Mouse (Mus musculus) CD4-positive, CD25-positive, alpha-beta regulatory T cell, adult 4 months (primary cell): ENCODE results near the gene Prkd2. TPM values are rescaled to one million over a fixed set of nuclear protein-coding genes. Genes with fewer than 3 reads are reported as not detected.
A peak's percentile ranks its signal among the peaks of the same experiment; 100 is the strongest.

Source experiments
- ATAC-seq: one replicate; pipeline ENCODE4 v1.8.0; 2017
- polyA plus RNA-seq, 2 experiments: library from polyadenylated mRNA; unstranded; fragments of 100-300 nt; shearing (Covaris generic); gene quantifications; one replicate each; pipeline ENCODE4 v1.2.1; 2017

The Prkd2 gene
- polyA plus RNA-seq, 2 experiments from 2014 or later, result 57.3 to 60.0 TPM

DNA sequence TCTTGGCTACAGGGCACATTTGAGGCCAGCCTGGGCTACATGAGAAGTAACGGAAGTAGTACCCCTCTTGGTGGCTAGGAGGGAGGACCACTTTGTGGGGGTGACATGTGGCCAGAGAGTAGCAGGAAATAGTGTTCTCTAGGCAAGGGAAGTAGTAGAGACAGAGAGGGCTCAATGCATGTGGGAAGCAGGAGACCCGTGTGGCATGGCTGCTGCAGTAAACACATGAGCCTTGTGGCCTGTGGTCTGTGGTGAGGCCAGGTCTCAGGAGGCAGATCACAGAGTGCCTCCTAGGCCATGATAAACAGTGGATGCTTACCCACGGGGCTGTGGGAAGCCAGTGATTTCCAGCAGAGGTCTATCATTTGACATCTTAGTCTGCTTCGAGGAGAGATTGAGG is 15.4 kb upstream of the Prkd2 start:
- no peak for ATAC-seq

- no peak for ATAC-seq
These were observed 12.3 kb upstream of the Prkd2 start for GRCm38 (mm10) chr7:16830449-16830848.

DNA sequence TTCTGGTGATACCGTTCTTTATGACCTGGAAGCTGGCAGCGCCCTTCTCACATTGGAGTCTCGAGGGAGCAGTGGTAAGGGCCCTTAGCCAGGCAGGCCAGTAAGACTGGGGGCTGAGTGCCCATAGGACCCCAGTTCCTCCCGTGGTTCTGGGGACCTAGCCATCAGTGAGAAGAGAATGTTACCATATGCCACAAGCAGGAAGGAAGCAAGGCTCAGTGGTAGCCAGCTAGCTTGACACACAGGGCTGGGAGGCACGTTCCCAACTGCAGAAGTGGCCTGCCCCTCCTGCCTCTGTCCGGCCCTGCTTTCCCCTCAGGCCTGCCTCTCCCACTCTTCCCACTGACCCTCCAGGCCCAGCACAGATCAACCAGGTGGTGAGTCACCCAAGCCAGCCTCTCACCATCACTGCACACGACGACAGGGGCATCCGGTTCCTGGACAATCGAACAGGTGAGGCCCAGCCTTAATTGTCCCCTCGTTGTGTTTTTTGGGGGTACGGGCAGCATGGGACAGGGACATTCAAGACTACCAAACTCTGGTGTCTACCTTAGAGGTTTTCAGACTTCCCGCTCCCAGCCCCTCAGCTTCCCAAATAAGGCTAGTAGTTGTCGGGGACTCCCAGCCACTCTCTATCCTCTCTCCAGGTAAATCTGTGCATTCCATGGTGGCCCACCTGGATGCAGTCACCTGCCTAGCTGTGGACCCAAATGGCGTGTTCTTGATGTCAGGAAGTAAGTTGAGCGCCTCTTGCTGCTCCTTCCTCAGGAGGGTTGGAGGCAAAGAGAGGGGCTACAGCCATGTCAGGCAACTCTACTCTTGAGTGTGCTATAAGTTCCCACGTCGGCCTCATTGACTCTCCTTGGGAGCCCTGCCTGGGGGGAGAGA is 4.5 kb upstream of the Prkd2 start:
- ATAC-seq, result no peak

DNA sequence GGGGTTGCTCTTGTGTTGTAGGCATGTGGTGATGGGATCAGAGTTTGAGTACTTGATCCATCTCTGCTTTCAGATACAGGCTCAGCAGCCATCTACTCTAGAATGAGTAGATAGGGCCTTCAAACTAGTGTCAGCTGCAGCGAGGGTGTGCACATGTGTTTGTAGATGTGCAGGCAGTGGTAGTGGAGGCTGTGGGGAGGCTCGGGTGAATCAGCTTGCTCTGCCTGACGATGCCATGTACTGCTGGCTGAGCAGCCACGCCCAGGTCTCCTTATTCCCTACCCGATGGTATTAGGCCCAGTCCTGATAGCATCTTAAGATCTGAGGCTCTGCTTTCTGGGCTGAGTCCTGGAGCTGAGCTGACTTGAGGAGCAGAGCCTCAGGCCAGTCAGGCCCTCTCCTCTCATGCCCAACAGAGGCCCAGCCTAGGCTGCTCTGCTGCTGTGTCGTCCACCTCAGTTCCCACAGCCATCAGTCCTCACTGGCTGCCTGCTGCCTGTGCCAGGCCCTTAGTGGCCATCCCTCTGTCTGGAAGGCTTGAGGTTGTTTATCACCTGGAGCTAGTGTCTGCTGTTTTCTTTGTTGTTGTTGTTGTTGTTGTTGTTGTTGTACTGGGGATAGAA is 3.8 kb upstream of the Prkd2 start:
- ATAC-seq, result no peak

DNA sequence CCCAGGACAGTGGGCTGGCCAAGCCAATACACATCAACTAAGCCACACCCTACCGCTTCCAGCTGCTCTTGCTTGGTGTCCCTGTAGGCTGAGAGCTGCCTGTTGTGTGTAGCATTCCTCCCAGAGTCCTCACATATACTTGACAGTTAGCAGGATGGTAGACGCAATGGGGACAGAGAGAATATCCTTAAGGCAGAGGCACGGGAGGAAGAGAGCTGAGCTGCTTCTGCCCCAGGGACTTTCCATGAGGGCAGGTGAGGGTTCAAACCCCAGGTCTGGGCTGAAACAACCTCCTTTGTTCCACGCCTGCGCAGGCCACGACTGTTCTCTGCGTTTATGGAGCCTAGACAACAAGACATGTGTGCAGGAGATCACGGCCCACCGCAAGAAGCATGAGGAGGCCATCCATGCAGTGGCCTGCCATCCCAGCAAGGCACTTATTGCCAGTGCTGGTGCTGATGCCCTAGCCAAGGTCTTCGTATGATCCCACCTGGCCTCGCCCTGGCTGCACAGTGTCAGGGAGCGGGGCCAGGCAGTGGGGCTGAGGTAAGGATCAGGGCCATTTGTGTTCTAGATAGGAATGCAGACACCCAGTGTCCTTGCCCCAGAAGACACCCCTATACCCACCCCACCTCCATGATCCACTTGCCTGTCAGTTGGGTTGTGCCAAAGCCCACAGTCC is 3.1 kb upstream of the Prkd2 start:
- no peak for ATAC-seq

GRCm38 (mm10) chr7:16840109-16840491 is 2.6 kb upstream of the Prkd2 start:
- no peak for ATAC-seq

DNA sequence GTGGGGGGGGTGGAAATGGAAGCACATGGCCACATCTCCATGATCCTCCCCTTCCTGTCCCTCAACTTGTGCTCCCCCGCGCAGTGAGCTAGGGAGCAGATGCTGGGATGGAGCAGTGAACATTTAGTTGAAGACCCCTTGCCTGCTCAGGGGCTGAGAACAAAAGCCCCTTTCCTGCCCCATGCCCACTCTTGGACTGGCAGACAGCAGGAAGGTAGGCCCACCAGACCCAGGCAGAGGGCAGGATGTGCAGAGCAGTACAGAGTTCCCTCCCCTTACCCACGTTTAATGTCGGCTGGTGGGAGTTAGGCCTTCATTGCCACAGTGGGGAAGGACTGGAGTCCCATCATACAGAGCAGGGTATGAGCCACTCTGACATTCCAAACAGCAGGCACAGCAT is 1.6 kb upstream of the Prkd2 start:
- ATAC-seq, result no peak

GRCm38 (mm10) chr7:16841561-16842560 is 841 bp upstream of the Prkd2 start:
- ATAC-seq, result peak; percentile 67

GRCm38 (mm10) chr7:16843441-16844171 is 904 bp downstream of the Prkd2 start:
- ATAC-seq, result peak; percentile 4

DNA sequence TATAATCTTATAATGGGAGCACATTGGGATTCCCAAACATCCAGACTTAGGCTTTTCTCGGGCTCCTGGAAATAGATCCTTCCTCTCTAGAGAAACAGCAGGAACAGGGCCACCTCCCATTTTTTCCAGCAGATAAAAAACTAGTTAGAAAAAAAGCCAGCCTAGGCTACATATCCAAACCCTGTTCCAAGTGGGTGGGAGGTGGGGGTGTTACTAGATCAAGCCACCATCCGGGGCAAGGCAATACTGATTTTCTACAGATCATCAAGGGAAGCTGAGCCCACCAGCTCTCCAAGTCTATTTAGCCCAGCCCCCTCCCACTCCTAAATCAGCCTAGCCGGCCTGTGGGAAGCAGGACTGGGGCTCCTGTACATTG is 2.0 kb downstream of the Prkd2 start:
- no peak for ATAC-seq

- peak; percentile 48 for ATAC-seq
These were observed 2.5 kb downstream of the Prkd2 start for GRCm38 (mm10) chr7:16845072-16845819.

DNA sequence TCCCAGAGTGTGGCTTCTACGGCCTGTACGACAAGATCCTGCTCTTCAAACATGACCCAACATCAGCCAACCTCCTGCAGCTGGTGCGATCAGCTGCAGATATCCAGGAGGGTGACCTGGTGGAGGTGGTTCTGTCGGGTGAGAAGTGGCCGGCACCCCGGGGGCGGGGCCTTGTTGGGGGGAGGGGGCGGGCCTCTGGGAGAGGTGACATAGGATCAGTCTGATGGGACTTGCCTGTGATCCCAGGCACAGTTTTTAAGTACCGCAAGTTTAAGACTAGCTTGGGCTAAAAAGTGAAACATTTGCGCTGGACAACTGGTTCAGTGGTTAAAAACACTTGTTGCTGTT is 3.1 kb downstream of the Prkd2 start:
- no peak for ATAC-seq

GRCm38 (mm10) chr7:16846775-16847174 is 4.1 kb downstream of the Prkd2 start:
- ATAC-seq, result no peak

DNA sequence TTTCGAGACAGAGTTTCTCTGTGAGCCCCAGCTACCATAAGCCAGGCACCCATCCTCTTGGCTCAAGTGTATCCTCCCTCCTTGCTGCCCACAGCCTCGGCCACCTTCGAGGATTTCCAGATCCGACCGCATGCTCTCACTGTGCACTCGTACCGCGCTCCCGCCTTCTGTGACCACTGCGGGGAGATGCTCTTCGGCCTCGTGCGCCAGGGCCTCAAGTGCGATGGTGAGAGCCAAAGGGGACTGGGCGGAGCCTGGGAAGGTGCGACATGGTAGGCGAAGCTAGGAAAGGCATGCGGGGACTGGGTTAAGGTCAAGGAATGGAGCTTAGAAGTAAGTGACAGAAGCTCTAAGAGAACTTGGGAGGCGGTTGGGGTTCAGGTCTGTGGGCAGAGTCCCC is 4.8 kb downstream of the Prkd2 start:
- no peak for ATAC-seq

GRCm38 (mm10) chr7:16848579-16848978 is 5.9 kb downstream of the Prkd2 start:
- ATAC-seq, result no peak

- ATAC-seq, result no peak
These were observed 8.9 kb downstream of the Prkd2 start for GRCm38 (mm10) chr7:16851636-16852035.

- ATAC-seq, result no peak
These were observed 10.7 kb downstream of the Prkd2 start for GRCm38 (mm10) chr7:16853302-16853831.

DNA sequence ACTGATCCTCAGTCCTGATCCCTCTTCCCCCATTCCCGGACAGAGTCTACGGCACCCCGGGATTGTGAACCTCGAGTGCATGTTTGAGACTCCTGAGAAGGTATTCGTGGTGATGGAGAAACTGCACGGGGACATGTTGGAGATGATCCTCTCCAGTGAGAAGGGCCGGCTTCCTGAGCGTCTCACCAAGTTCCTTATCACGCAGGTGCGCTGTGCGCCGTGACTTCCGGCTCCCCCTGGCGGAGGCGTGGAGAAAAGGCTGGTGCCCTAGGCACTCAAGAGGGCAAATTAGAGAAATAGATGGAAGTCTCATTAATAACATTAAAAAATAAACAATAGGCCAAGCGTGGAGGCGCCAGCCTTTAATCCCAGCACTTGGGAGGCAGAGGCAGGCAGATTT is 15.6 kb downstream of the Prkd2 start:
- ATAC-seq, result peak; percentile 75

GRCm38 (mm10) chr7:16859902-16860651 is 17.4 kb downstream of the Prkd2 start:
- peak; percentile 42 for ATAC-seq

GRCm38 (mm10) chr7:16867488-16867887 is 24.8 kb downstream of the Prkd2 start:
- ATAC-seq, result no peak
